Mouse (Mus musculus) gastrocnemius, adult 8-10 months (tissue): ENCODE results near the gene Mrgpre. TPM values are rescaled to one million over a fixed set of nuclear protein-coding genes. Genes with fewer than 3 reads are reported as not detected.
A peak's percentile ranks its signal among the peaks of the same experiment; 100 is the strongest.

Source experiments
- DNase-seq, 2 experiments: peaks; one replicate each; pipeline ENCODE4 v3.0.0; 2022; ENCODE audit warnings: low spot score in 2 of 2
- total RNA-seq, 4 experiments: library from RNA; stranded (reverse); gene quantifications; 2 replicates each; pipeline ENCODE4 v1.2.4; 2022

The Mrgpre gene
- total RNA-seq = under 1 TPM; 0.32 to 0.87 (median 0.44) TPM

GRCm38 (mm10) chr7:143783996-143784829, at the start of gene Mrgpre:
Gene Mrgpre (minus strand): TSS chr7:143784500.
- DNase-seq = peak; percentile 71 to 80

GRCm38 (mm10) chr7:143833581-143834190, 49.4 kb upstream of the Mrgpre start:
- DNase-seq = no peak

GRCm38 (mm10) chr7:143832611-143833010, 48.3 kb upstream of the Mrgpre start:
- no peak for DNase-seq

GRCm38 (mm10) chr7:143832196-143832595, 47.9 kb upstream of the Mrgpre start:
- DNase-seq = no peak

GRCm38 (mm10) chr7:143830399-143830798, 46.1 kb upstream of the Mrgpre start:
- no peak for DNase-seq

GRCm38 (mm10) chr7:143829504-143830331, 45.4 kb upstream of the Mrgpre start:
- peak; percentile 85 to 91 for DNase-seq

- DNase-seq = no peak
These were observed 42.7 kb upstream of the Mrgpre start for GRCm38 (mm10) chr7:143826985-143827384.

GRCm38 (mm10) chr7:143823266-143823605, 38.9 kb upstream of the Mrgpre start:
- DNase-seq = no peak

- DNase-seq = peak; percentile 99
These were observed 38.3 kb upstream of the Mrgpre start, which contains the start of the genes Nadsyn1 and Dhcr7 for GRCm38 (mm10) chr7:143822375-143823265. Gene Nadsyn1 (minus strand): TSS chr7:143822849. Gene Dhcr7 (plus strand): TSS chr7:143823145.

GRCm38 (mm10) chr7:143821241-143821640, 36.9 kb upstream of the Mrgpre start:
- no peak for DNase-seq

- DNase-seq = no peak
These were observed 34.9 kb upstream of the Mrgpre start for GRCm38 (mm10) chr7:143819201-143819600.

- DNase-seq = no peak
These were observed 24.6 kb upstream of the Mrgpre start for GRCm38 (mm10) chr7:143808909-143809308.

- DNase-seq = no peak
These were observed 20.9 kb upstream of the Mrgpre start for GRCm38 (mm10) chr7:143805199-143805624.

GRCm38 (mm10) chr7:143801195-143802065, 17.1 kb upstream of the Mrgpre start:
- DNase-seq = no peak

- DNase-seq = no peak
These were observed 16.5 kb upstream of the Mrgpre start for GRCm38 (mm10) chr7:143800770-143801169.

GRCm38 (mm10) chr7:143798783-143799182, 14.5 kb upstream of the Mrgpre start:
- no peak for DNase-seq

- DNase-seq = no peak
These were observed 8.8 kb upstream of the Mrgpre start for GRCm38 (mm10) chr7:143793121-143793520.

GRCm38 (mm10) chr7:143792336-143792985, 8.2 kb upstream of the Mrgpre start:
- no peak for DNase-seq

- no peak for DNase-seq
These were observed 813 bp downstream of the Mrgpre start for GRCm38 (mm10) chr7:143783378-143783995.
